Mouse (Mus musculus): ENCODE data around the gene Carm1. TPM values are rescaled to one million over a fixed set of nuclear protein-coding genes. Genes with fewer than 3 reads are reported as not detected.

Carm1 gene
- polyA plus RNA-seq, 1 experiment: 69.9 TPM

DNA sequence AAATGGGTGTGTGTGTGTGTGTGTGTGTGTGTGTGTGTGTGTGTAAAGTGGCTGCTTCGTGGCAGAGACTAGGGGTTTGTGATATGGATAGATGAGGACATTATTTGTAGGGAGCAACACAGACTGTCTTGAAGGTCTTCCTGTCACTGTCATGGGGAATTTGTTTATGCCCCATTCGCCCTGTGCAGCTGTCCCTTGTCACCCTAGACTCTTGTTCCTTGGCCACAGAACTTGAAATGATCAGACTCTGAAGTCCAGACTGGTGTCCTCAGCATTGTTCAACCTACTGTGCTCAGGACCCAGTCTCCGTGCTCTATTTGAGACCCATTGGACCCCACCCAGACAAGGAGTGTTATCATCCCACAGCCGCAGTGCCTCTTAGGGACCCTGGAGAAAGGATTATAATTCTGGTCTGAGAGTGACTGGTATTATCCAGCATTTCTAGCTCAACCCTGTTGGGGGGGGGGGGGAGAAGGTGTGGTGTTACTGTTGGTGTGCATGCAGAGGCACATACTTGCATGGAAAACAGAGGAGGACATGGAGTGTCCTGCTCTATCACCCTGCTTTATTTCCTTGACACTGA, 18.4 kb downstream of the Carm1 start:
- Histone ChIP-seq H3K4me3 (ENCODE audit: insufficient read depth, poor library complexity, severe bottlenecking) (no peak overlapping the region), H3K36me3 (ENCODE audit: control insufficient read depth, insufficient read depth) (peaks cover 14% of the 10 kb centered on the region), H3K79me2 (ENCODE audit: control insufficient read depth, insufficient read depth) (peaks cover 99% of the 10 kb centered on the region), H3K27me3 (ENCODE audit: control insufficient read depth, insufficient read depth, insufficient read length) (no peaks in the 10 kb centered on the region), H3K79me3 (ENCODE audit: low read depth) (peaks cover 64% of the 10 kb centered on the region), H3ac (ENCODE audit: control insufficient read depth, insufficient read length, low read depth) (no peak overlapping the region)
- no peak for TF ChIP-seq MYOD1 (IDR thresholded peaks at IDR 0.05; ENCODE audit: control insufficient read depth, insufficient read length, low read depth)
- no peak for TF ChIP-seq MYOG (IDR thresholded peaks at IDR 0.05; ENCODE audit: control insufficient read depth, extremely low read depth, insufficient read length)
- no peak for TF ChIP-seq CTCF (IDR thresholded peaks at IDR 0.05; ENCODE audit: control insufficient read depth, insufficient read depth, insufficient read length)
- TF ChIP-seq MAX (IDR thresholded peaks at IDR 0.05): no peak
- no peak for TF ChIP-seq USF1 (IDR thresholded peaks at IDR 0.05; ENCODE audit: low read depth)
- no peak for TF ChIP-seq FOSL1 (IDR thresholded peaks at IDR 0.05; ENCODE audit: insufficient read depth, low read length, poor library complexity, severe bottlenecking)
- no peak for TF ChIP-seq CEBPB (IDR thresholded peaks at IDR 0.05; ENCODE audit: low read depth)

DNA sequence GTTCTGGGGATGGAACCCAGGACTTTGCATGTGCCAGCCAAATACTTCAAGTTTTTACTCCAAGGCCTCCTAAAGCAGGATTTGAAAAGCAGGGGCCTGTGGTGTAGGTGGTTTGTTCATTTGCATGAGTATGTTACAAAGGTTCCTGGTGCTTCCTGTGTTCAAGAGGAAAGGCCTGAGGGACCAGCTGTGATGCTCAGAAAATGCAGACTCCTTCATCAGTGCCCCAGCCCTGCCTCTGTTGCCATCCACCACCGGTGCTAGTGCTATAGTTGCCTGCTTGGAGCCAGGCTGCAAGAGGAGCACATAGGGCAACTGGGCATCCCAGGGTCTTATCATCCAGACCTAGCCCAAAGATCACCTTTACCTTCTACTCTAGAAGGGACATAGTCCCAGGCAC, 19.8 kb downstream of the Carm1 start:
- H3K79me3 ChIP-seq (ENCODE audit: low read depth): peaks cover 54% of the 10 kb centered on the region
- H3K36me3 ChIP-seq (ENCODE audit: control insufficient read depth, insufficient read depth): peaks cover 22% of the 10 kb centered on the region
- H3ac ChIP-seq (ENCODE audit: control insufficient read depth, insufficient read length, low read depth): no peak overlapping the region
- TF ChIP-seq MYOG (IDR thresholded peaks at IDR 0.05; ENCODE audit: control insufficient read depth, extremely low read depth, insufficient read length) (no peak), CTCF (IDR thresholded peaks at IDR 0.05; ENCODE audit: control insufficient read depth, insufficient read depth, insufficient read length) (no peak)
- no peak overlapping the region for H3K4me3 ChIP-seq (ENCODE audit: insufficient read depth, poor library complexity, severe bottlenecking)
- peaks cover 85% of the 10 kb centered on the region for H3K79me2 ChIP-seq (ENCODE audit: control insufficient read depth, insufficient read depth)
- H3K27me3 ChIP-seq (ENCODE audit: control insufficient read depth, insufficient read depth, insufficient read length): no peaks in the 10 kb centered on the region

DNA sequence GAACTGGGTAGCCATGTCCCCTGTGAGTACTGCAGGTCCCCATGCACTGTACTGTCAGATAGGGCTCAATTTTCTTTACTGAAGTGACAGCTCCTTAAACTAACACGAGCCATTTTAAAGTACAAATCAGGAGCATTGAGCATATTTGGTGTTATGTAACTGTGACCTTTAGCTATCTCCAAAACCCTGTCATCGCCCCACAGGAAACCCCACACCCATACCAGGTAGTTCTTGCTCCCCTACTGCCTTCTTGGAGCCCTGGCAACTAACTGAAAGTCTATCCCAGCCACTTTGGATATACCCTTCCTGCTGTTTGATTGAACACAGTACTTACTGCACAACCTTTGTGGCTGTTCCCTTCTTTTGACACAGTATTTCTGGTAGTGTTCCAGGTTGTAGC, 20.4 kb downstream of the Carm1 start:
- TF ChIP-seq USF1 (IDR thresholded peaks at IDR 0.05; ENCODE audit: low read depth) (no peak), FOSL1 (IDR thresholded peaks at IDR 0.05; ENCODE audit: insufficient read depth, low read length, poor library complexity, severe bottlenecking) (no peak), CEBPB (IDR thresholded peaks at IDR 0.05; ENCODE audit: low read depth) (no peak), MAX (IDR thresholded peaks at IDR 0.05) (no peak), CTCF (IDR thresholded peaks at IDR 0.05; ENCODE audit: control insufficient read depth, insufficient read depth, insufficient read length) (no peak), MYOG (IDR thresholded peaks at IDR 0.05; ENCODE audit: control insufficient read depth, extremely low read depth, insufficient read length) (no peak), MYOD1 (IDR thresholded peaks at IDR 0.05; ENCODE audit: control insufficient read depth, insufficient read length, low read depth) (no peak)
- H3K79me2 ChIP-seq (ENCODE audit: control insufficient read depth, insufficient read depth): peaks cover 80% of the 10 kb centered on the region
- peaks cover 52% of the 10 kb centered on the region for H3K79me3 ChIP-seq (ENCODE audit: low read depth)
- no peak overlapping the region for H3ac ChIP-seq (ENCODE audit: control insufficient read depth, insufficient read length, low read depth)
- peaks cover 24% of the 10 kb centered on the region for H3K36me3 ChIP-seq (ENCODE audit: control insufficient read depth, insufficient read depth)
- H3K27me3 ChIP-seq (ENCODE audit: control insufficient read depth, insufficient read depth, insufficient read length): no peaks in the 10 kb centered on the region
- H3K4me3 ChIP-seq (ENCODE audit: insufficient read depth, poor library complexity, severe bottlenecking): no peak overlapping the region

DNA sequence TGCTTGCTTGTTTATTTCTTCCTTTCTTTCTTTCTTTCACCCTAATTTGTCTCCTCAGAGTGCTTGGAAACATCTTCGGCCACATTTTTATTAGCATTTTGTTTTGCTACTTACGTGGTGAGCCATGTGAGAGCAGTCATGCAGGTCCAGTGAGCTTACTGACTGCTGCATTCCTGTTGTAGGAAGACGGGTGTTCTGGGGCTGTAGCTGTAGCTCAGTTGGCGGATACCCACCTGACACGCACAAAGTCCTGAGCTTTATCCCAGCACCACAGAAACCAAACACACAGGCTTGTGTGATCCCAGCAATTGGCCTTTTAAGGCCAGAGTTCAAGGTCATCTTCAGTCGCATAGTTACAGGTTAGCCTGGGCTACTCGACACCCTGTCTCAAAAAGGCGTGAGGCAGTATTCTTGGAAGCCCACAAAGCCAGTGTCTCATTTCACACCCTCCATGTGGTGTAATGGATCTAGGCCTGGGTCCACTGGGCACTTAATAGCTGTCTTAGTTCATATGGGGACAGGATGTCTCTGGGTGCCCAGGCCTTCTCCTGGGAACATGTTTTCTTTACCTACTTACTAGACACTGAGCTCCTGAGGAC, 22.1 kb downstream of the Carm1 start:
- TF ChIP-seq CEBPB (IDR thresholded peaks at IDR 0.05; ENCODE audit: low read depth) (no peak), FOSL1 (IDR thresholded peaks at IDR 0.05; ENCODE audit: insufficient read depth, low read length, poor library complexity, severe bottlenecking) (no peak)
- H3K4me3 ChIP-seq (ENCODE audit: insufficient read depth, poor library complexity, severe bottlenecking): no peak overlapping the region

DNA sequence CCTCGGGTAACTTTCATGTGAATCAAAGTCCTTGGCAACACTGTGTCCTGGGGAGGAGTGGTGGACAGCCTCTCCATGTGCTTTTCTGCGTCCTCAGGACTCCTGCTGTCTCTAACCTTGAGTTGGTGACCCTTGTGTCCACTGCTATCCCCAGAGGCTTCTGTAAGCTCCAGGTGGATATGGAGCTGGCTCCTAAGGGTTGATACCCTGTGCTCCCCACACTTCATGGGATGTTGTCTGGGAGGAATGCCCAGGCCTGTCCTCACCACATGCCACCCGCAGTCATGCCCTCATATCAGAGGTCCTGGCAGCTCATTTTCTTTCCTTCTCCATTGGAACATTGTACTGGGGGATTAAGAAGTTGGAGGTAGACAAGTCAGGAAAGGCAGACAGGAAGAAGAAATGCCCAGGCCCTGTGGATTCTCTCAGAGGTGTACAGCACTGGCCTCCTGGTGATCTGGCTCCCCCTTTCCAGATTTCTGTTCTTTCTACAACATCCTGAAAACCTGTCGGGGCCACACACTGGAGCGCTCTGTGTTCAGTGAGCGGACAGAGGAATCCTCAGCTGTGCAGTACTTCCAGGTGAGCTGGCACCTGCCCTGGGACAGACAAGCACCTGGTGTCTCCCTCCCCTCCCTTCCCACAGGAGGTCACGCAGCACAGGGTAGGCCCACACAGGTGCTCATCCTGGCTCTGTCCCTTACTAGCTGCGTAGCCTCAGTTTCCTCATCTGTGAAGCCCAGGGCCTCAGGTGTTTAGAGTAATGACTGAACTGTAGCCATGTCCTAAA, 27.5 kb downstream of the Carm1 start:
- Histone ChIP-seq H3K36me3 (ENCODE audit: control insufficient read depth, insufficient read depth) (peaks cover 54% of the 10 kb centered on the region), H3ac (ENCODE audit: control insufficient read depth, insufficient read length, low read depth) (no peak overlapping the region), H3K4me3 (ENCODE audit: insufficient read depth, poor library complexity, severe bottlenecking) (no peak overlapping the region), H3K79me3 (ENCODE audit: low read depth) (peaks cover under 1% of the 10 kb centered on the region), H3K27me3 (ENCODE audit: control insufficient read depth, insufficient read depth, insufficient read length) (no peaks in the 10 kb centered on the region), H3K79me2 (ENCODE audit: control insufficient read depth, insufficient read depth) (peaks cover 8% of the 10 kb centered on the region)
- TF ChIP-seq CEBPB (IDR thresholded peaks at IDR 0.05; ENCODE audit: low read depth) (no peak), MYOG (IDR thresholded peaks at IDR 0.05; ENCODE audit: control insufficient read depth, extremely low read depth, insufficient read length) (no peak), FOSL1 (IDR thresholded peaks at IDR 0.05; ENCODE audit: insufficient read depth, low read length, poor library complexity, severe bottlenecking) (no peak), CTCF (IDR thresholded peaks at IDR 0.05; ENCODE audit: control insufficient read depth, insufficient read depth, insufficient read length) (no peak), MAX (IDR thresholded peaks at IDR 0.05) (no peak), USF1 (IDR thresholded peaks at IDR 0.05; ENCODE audit: low read depth) (no peak), MYOD1 (IDR thresholded peaks at IDR 0.05; ENCODE audit: control insufficient read depth, insufficient read length, low read depth) (no peak)

More for the DNA sequence above, 22.1 kb downstream of the Carm1 start:
- Histone ChIP-seq H3ac (ENCODE audit: control insufficient read depth, insufficient read length, low read depth) (no peak overlapping the region), H3K36me3 (ENCODE audit: control insufficient read depth, insufficient read depth) (peaks cover 33% of the 10 kb centered on the region), H3K79me3 (ENCODE audit: low read depth) (peaks cover 42% of the 10 kb centered on the region), H3K79me2 (ENCODE audit: control insufficient read depth, insufficient read depth) (peaks cover 63% of the 10 kb centered on the region), H3K27me3 (ENCODE audit: control insufficient read depth, insufficient read depth, insufficient read length) (no peaks in the 10 kb centered on the region)

Data from C2C12 (cell line).